Mouse (Mus musculus) adrenal gland, postnatal 25 days (tissue): ENCODE measurements at regions not wholly inside any gene's neighbourhood (a gene's known extent, or its start where the extent isn't known, plus 50 kb on each side); places are given as distances from the start of the nearest gene placed in this dataset.

Experiments used
- DNase-seq: peaks from one replicate; pipeline ENCODE4 v3.0.0; 2021; ENCODE audit warnings: mixed read lengths

GRCm38 (mm10) chr7:74877466-74877865, 322.9 kb upstream of the Slco3a1 start:
- DNase-seq = no peak

DNA sequence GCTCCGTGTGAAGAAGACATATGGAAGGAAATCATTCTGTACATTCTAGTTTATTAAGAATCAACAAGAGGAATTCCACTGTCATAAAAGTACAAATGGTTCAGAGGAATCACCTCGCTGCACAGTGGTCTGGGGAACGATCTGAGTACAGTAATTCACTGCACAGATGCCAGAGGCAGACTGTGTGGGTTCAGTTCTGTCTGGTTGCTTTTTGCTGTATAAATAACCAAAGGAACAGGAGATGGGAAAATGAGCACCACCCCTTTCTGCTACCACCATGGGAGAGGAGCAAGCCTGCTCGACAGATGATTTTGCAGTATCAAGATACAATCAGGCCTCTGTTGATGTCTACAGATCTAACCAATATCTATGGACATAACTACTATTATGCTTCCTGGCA, 322.1 kb upstream of the Slco3a1 start:
- DNase-seq = no peak

DNA sequence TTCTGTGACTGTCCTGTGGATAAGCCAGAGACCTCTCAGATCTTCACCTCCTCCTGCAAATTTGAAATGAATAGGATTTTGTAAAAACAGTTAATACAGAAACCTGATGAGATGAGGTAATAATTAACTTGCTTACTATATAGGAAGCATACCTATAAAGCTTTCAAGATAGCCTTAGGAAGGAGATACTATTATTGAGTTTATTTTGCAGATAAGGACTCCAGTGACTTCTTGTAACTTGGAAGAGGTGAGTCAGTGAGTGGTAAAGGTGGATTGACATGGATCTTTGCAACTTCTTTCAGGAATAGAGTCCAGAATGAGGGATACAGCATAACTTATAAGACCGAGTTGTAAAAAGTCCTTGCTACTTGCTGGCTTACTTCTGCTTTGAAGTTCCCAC, 315.7 kb upstream of the Slco3a1 start:
- no peak for DNase-seq

DNA sequence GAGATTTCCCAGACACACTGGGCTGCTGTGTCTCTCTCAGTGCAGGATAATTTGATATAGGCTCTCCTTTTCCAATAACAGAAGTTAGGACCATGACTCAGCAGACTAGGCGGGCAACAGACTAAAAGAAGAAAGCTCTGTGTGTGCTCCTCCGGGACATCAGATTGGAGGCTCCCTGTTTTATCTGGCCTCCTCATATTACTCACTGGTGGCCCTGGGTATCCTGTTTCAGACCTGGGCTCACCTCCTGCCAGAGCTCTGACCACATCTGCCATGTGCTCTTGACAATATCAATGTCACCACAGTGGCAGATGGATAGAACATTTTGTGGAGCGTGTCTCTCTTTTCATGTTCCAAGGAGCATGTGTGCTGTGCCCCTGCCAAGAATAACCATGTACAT, 308.1 kb upstream of the Slco3a1 start:
- DNase-seq = no peak

GRCm38 (mm10) chr7:74844306-74844929, 289.8 kb upstream of the Slco3a1 start:
- DNase-seq = no peak

DNA sequence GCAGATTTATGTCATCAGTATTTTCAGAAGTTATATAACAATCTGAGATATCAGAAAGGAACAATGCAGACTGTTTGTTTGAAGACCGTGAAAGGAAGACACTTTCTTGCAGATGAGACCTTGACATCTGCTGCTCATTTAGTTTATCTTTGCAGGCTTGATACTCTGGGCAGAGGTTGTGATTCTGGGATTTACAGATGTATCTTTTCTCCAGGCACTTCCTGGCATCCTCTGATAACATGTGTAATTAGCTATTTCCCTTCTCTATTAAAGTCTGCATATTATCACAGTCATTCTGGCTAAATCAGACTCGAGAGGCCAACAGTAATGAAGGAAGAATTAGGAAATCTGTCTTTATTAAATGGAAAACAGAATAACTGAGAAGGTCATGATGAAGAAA, 268.7 kb upstream of the Slco3a1 start:
- DNase-seq = no peak

- no peak for DNase-seq
Measured at GRCm38 (mm10) chr7:74793241-74793640, 238.7 kb upstream of the Slco3a1 start.

GRCm38 (mm10) chr7:74788696-74789095, 234.1 kb upstream of the Slco3a1 start:
- no peak for DNase-seq

DNA sequence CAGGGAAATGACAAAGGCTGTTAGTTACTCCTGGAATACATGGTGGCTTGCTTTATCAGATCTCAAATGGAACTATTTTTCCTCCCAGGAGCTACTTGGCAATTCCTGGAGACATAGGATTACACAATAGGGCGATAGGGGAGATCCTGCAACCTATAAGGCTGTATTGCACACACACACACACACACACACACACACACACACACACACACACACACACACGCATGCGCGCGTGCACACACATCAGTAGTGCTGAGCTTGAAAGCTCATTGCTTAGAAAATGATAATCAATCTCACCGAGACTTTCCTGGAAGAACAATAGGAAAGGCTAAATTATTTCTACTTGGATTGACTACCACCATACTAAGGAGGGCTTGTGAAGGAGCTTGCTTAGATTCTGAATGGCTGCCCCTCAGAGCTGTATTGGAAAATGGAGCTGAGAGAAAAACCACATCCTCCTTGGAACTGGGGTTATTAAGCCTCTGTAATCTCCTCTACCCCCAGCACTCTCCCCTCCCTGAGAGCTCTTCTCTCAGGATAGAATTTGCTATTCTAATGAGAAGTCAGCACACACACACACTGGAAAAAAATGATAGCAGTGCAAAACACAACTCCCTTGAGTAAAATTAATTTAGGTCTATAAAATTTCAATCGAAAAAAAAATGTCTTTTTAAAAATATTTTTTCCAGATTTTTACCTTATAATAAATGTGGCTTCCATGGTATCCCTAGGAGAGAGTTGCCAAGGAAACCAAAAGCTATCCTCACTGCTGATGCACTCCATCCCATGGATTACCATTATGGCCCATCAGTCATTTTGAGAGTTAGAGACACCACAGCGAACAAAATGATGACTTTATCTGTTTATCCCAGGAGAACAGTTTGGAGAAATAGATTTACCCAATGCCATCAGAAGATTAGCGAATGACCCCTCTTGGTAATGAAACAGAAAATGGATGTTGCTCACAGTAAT, 217.1 kb upstream of the Slco3a1 start:
- no peak for DNase-seq

DNA sequence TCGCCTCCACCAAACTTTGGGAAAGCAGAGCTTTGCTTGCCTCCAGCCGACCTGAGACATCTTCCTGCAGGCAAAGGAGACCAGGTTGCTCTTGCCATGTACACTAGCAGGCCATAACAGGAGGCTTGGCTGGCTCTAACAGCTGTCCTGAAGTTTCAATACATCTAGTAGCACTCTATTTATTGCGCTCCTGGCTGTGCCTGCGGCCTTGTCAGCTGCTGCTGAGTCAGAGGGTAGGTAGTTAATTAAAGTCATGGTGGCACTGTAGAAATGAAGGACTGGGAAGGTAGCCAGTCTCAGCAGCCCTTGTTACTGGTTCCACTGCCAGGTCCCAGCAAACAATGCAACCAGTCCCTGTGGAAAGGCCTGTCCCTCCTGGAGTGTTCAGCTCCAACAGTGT, 212.0 kb upstream of the Slco3a1 start:
- peak; percentile 18 for DNase-seq

- DNase-seq = no peak
Measured at GRCm38 (mm10) chr7:74757469-74757868, 202.9 kb upstream of the Slco3a1 start.

DNA sequence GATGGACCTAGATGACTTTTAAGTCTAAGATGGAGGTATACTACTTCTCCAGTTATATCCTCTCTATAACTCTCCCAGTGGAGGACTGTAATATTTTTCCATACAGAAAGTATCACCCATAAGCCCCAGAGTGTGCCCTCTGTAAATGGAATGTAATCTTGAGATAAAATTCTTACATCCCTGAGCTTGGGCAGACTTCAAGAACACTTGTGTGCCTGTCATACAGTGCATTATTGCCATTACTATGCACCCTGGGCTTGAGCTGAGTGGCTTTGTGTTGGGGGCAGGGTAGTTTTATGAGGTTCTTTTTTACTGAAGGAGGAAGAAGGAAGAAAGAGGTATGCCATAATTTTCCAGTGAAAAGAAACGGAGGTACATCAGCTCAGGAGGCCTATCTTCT, 193.1 kb upstream of the Slco3a1 start:
- no peak for DNase-seq

DNA sequence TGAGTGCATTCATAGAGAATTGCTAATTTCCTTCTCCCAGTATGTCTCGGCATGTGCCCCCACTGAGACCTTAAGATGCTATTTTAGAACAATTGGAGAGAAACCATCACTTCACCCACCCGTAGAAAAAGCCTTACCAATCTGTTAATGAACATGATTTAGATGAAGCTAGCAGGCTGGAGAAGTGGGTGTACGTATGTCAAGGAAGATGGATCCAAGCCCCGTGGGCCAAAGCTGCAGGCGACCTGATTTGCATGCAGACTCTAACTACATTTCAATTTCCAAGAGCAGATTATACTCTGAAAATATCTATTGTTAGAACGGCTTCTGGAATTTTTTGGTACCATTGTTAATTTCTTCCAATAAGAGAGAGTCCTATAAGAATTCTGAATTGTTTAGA, 180.4 kb upstream of the Slco3a1 start:
- DNase-seq = no peak

- DNase-seq = no peak
Measured at GRCm38 (mm10) chr7:74726324-74726991, 171.9 kb upstream of the Slco3a1 start.

DNA sequence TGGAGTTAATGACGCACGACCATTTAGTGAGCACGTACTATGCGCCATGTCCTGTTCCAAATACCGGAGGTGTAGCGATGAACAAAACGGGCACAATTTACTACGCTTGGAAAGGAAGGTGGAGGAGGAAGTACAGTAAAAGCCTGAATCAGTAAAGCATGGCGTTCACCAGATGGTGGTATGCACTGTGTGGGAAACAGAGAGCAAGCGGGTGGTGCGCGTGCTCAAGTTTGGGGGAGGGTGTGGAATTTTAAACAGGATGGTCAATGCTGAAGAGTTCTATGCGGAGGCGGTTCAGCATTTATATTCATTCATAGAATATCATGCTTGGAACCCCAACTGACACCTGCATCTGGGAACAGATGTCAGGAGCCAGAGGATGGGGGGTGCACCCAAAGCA, 164.7 kb upstream of the Slco3a1 start:
- DNase-seq = no peak

GRCm38 (mm10) chr7:74709993-74710581, 155.5 kb upstream of the Slco3a1 start:
- DNase-seq = no peak

- DNase-seq = no peak
Measured at GRCm38 (mm10) chr7:74709006-74709405, 154.4 kb upstream of the Slco3a1 start.

- no peak for DNase-seq
Measured at GRCm38 (mm10) chr7:74703533-74703932, 149.0 kb upstream of the Slco3a1 start.

DNA sequence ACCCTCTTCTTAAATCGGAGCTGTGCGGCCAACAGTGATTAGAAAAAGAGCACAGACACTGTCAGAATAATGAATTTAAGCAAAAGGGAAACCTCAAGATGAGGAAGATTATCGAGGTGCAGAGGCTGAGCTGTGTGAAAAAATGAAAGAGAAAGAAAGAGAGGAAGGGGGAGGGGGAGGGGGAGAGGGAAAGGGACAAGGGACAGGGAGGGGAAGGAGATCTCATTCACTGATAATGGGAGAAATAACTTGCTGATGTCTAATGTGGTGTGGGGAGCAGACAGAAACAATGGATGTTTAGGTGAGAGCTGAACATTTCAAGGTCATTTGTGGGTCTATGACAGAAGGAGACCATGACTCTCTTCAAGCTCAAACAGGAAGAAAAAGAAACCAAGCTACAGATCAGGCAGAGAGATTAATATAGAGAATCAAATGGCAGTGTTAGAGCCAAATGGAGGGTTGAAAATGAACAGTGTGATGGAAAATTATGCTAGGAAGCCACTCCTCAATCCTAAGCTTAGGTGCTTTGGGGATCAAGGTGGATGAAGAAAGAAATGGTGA, 143.3 kb upstream of the Slco3a1 start:
- DNase-seq = no peak

GRCm38 (mm10) chr7:74696286-74696685, 141.7 kb upstream of the Slco3a1 start:
- DNase-seq = no peak

DNA sequence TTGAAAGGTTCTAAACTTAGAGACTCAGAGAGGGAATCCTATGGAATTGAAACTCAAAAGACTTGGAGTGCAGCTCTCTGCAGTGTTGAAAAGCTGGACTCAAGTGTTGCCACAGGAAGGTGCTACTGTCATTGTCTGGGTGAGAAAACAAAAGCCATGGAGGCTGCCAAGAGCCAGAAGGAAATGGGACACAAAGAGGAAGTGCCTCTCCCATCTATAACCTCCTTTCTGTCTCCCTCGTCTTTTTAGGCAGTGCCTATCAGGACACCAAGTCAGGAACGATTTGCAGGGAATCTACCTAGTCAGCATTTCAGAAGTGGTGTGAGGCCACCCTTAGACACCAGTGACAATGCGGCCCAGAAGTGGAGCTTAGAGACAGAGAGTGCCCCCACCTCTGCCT, 138.5 kb upstream of the Slco3a1 start:
- DNase-seq = no peak

- no peak for DNase-seq
Measured at GRCm38 (mm10) chr7:74690706-74691105, 136.1 kb upstream of the Slco3a1 start.
